Mouse (Mus musculus): ENCODE measurements at regions not wholly inside any gene's neighbourhood (a gene's known extent, or its start where the extent isn't known, plus 50 kb on each side); places are given as distances from the start of the nearest gene placed in this dataset.

GRCm38 (mm10) chr4:131400756-131401155, 437.3 kb downstream of the Ptpru start:
- no peak for ATAC-seq (replicated peaks; ENCODE audit: insufficient number of reproducible peaks, insufficient read depth, low FRiP score, low read depth)
- 18% methylated on average over 11 of the region's 11 CpGs for WGBS
- Histone ChIP-seq H3K27me3 (0 out of 2 replicates have a peak, but pooled peaks cover 2% of the 10 kb centered on the region), H3K4me3 (no peak overlapping the region), H3K4me2 (no peak overlapping the region), H3K4me1 (replicated peaks) (no peaks in the 10 kb centered on the region), H3K9ac (no peak overlapping the region), H3K27ac (no peak overlapping the region), H3K36me3 (no peaks in the 10 kb centered on the region), H3K9me3 (replicated peaks) (no peaks in the 10 kb centered on the region)

GRCm38 (mm10) chr4:131401255-131401654, 436.8 kb downstream of the Ptpru start:
- 0 out of 2 replicates have a peak, but pooled peaks cover 2% of the 10 kb centered on the region for H3K27me3 ChIP-seq
- no peaks in the 10 kb centered on the region for H3K36me3 ChIP-seq
- H3K9ac ChIP-seq, result no peak overlapping the region
- H3K4me2 ChIP-seq, result no peak overlapping the region
- no peak overlapping the region for H3K4me3 ChIP-seq
- no peaks in the 10 kb centered on the region for H3K9me3 ChIP-seq (replicated peaks)
- WGBS, result 79% methylated on average over 6 of the region's 6 CpGs
- no peak overlapping the region for H3K27ac ChIP-seq
- ATAC-seq (replicated peaks; ENCODE audit: insufficient number of reproducible peaks, insufficient read depth, low FRiP score, low read depth), result no peak
- no peaks in the 10 kb centered on the region for H3K4me1 ChIP-seq (replicated peaks)

GRCm38 (mm10) chr4:131405376-131406017, 432.6 kb downstream of the Ptpru start:
- H3K27me3 ChIP-seq, result 0 out of 2 replicates have a peak, but pooled peaks cover 8% of the 10 kb centered on the region
- ATAC-seq (replicated peaks; ENCODE audit: insufficient number of reproducible peaks, insufficient read depth, low FRiP score, low read depth), result no peak
- WGBS, result 65% methylated on average over 12 of the region's 12 CpGs
- H3K36me3 ChIP-seq, result no peaks in the 10 kb centered on the region
- H3K4me2 ChIP-seq, result no peak overlapping the region
- H3K27ac ChIP-seq, result no peak overlapping the region
- no peak overlapping the region for H3K4me3 ChIP-seq
- H3K4me1 ChIP-seq (replicated peaks), result no peaks in the 10 kb centered on the region; the same call in 1 of the 2 replicates
- no peak overlapping the region for H3K9ac ChIP-seq
- no peaks in the 10 kb centered on the region for H3K9me3 ChIP-seq (replicated peaks)

- H3K36me3 ChIP-seq, result no peaks in the 10 kb centered on the region
- H3K27ac ChIP-seq, result no peak overlapping the region
- H3K9me3 ChIP-seq (replicated peaks), result no peaks in the 10 kb centered on the region
- no peak overlapping the region for H3K4me2 ChIP-seq
- no peak overlapping the region for H3K9ac ChIP-seq
- H3K4me3 ChIP-seq, result no peak overlapping the region
- ATAC-seq (replicated peaks; ENCODE audit: insufficient number of reproducible peaks, insufficient read depth, low FRiP score, low read depth), result no peak
- 39% methylated on average over 3 of the region's 3 CpGs for WGBS
- no peaks in the 10 kb centered on the region; the same call in 1 of the 2 replicates for H3K4me1 ChIP-seq (replicated peaks)
- H3K27me3 ChIP-seq, result peaks cover 22% of the 10 kb centered on the region
Observed at GRCm38 (mm10) chr4:131407464-131407863, 430.6 kb downstream of the Ptpru start.

GRCm38 (mm10) chr4:131408644-131409043, 429.4 kb downstream of the Ptpru start:
- H3K4me3 ChIP-seq, result no peak overlapping the region
- H3K9ac ChIP-seq, result no peak overlapping the region
- H3K36me3 ChIP-seq, result no peaks in the 10 kb centered on the region
- H3K4me1 ChIP-seq (replicated peaks), result no peaks in the 10 kb centered on the region; the same call in 1 of the 2 replicates
- ATAC-seq (replicated peaks; ENCODE audit: insufficient number of reproducible peaks, insufficient read depth, low FRiP score, low read depth), result no peak
- no peak overlapping the region for H3K27ac ChIP-seq
- H3K9me3 ChIP-seq (replicated peaks), result no peaks in the 10 kb centered on the region
- no peak overlapping the region for H3K4me2 ChIP-seq
- peaks cover 22% of the 10 kb centered on the region for H3K27me3 ChIP-seq
- WGBS, result 82% methylated on average over 1 of the region's 1 CpGs

- Histone ChIP-seq H3K9me3 (replicated peaks) (no peaks in the 10 kb centered on the region), H3K9ac (no peak overlapping the region), H3K4me1 (replicated peaks) (no peaks in the 10 kb centered on the region; the same call in 1 of the 2 replicates), H3K36me3 (no peaks in the 10 kb centered on the region), H3K4me3 (no peak overlapping the region), H3K27me3 (peaks cover 22% of the 10 kb centered on the region), H3K27ac (no peak overlapping the region), H3K4me2 (no peak overlapping the region)
- no peak for ATAC-seq (replicated peaks; ENCODE audit: insufficient number of reproducible peaks, insufficient read depth, low FRiP score, low read depth)
- WGBS, result 27% methylated on average over 3 of the region's 3 CpGs
Observed at GRCm38 (mm10) chr4:131409805-131410204, 428.3 kb downstream of the Ptpru start.

- ATAC-seq (replicated peaks; ENCODE audit: insufficient number of reproducible peaks, insufficient read depth, low FRiP score, low read depth), result no peak
- no peak overlapping the region for H3K4me2 ChIP-seq
- no peaks in the 10 kb centered on the region for H3K9me3 ChIP-seq (replicated peaks)
- no peak overlapping the region for H3K27ac ChIP-seq
- H3K4me1 ChIP-seq (replicated peaks), result no peaks in the 10 kb centered on the region; the same call in 1 of the 2 replicates
- H3K4me3 ChIP-seq, result no peak overlapping the region
- peaks cover 22% of the 10 kb centered on the region for H3K27me3 ChIP-seq
- WGBS, result 70% methylated on average over 4 of the region's 4 CpGs
- H3K36me3 ChIP-seq, result no peaks in the 10 kb centered on the region
- no peak overlapping the region for H3K9ac ChIP-seq
Observed at GRCm38 (mm10) chr4:131411936-131412335, 426.2 kb downstream of the Ptpru start.

- WGBS, result 79% methylated on average over 6 of the region's 6 CpGs
- Histone ChIP-seq H3K4me1 (replicated peaks) (no peaks in the 10 kb centered on the region), H3K4me3 (no peak overlapping the region), H3K27ac (no peak overlapping the region), H3K36me3 (no peaks in the 10 kb centered on the region), H3K9me3 (replicated peaks) (no peaks in the 10 kb centered on the region), H3K9ac (no peak overlapping the region), H3K27me3 (peaks cover 23% of the 10 kb centered on the region), H3K4me2 (no peak overlapping the region)
- no peak for ATAC-seq (replicated peaks; ENCODE audit: insufficient number of reproducible peaks, insufficient read depth, low FRiP score, low read depth)
Observed at GRCm38 (mm10) chr4:131413380-131413779, 424.7 kb downstream of the Ptpru start.

- H3K4me2 ChIP-seq, result no peak overlapping the region
- 71% methylated on average over 5 of the region's 5 CpGs for WGBS
Observed at GRCm38 (mm10) chr4:131415453-131415852, 422.6 kb downstream of the Ptpru start.

GRCm38 (mm10) chr4:131416209-131416608, 421.9 kb downstream of the Ptpru start:
- H3K9ac ChIP-seq, result no peak overlapping the region
- 48% methylated on average over 3 of the region's 3 CpGs for WGBS

More at GRCm38 (mm10) chr4:131415453-131415852, 422.6 kb downstream of the Ptpru start:
- Histone ChIP-seq H3K27ac (no peak overlapping the region), H3K36me3 (no peaks in the 10 kb centered on the region), H3K27me3 (peaks cover 20% of the 10 kb centered on the region), H3K9ac (no peak overlapping the region), H3K4me3 (no peak overlapping the region), H3K9me3 (replicated peaks) (no peaks in the 10 kb centered on the region), H3K4me1 (replicated peaks) (no peaks in the 10 kb centered on the region)
- no peak for ATAC-seq (replicated peaks; ENCODE audit: insufficient number of reproducible peaks, insufficient read depth, low FRiP score, low read depth)

GRCm38 (mm10) chr4:131417159-131417748, 420.8 kb downstream of the Ptpru start:
- WGBS, result 68% methylated on average over 14 of the region's 14 CpGs
- Histone ChIP-seq H3K27ac (no peak overlapping the region), H3K27me3 (peaks cover 5% of the 10 kb centered on the region; the same call in 1 of the 2 replicates), H3K36me3 (no peaks in the 10 kb centered on the region), H3K4me3 (no peak overlapping the region), H3K4me2 (no peak overlapping the region), H3K9ac (no peak overlapping the region), H3K4me1 (replicated peaks) (no peaks in the 10 kb centered on the region), H3K9me3 (replicated peaks) (no peaks in the 10 kb centered on the region)
- ATAC-seq (replicated peaks; ENCODE audit: insufficient number of reproducible peaks, insufficient read depth, low FRiP score, low read depth), result no peak

More at GRCm38 (mm10) chr4:131416209-131416608, 421.9 kb downstream of the Ptpru start:
- Histone ChIP-seq H3K9me3 (replicated peaks) (no peaks in the 10 kb centered on the region), H3K4me3 (no peak overlapping the region), H3K27me3 (peaks cover 14% of the 10 kb centered on the region), H3K36me3 (no peaks in the 10 kb centered on the region), H3K27ac (no peak overlapping the region), H3K4me2 (no peak overlapping the region), H3K4me1 (replicated peaks) (no peaks in the 10 kb centered on the region)
- ATAC-seq (replicated peaks; ENCODE audit: insufficient number of reproducible peaks, insufficient read depth, low FRiP score, low read depth), result no peak

- WGBS, result 61% methylated on average over 11 of the region's 11 CpGs
- H3K36me3 ChIP-seq, result no peaks in the 10 kb centered on the region
Observed at GRCm38 (mm10) chr4:131425311-131425710, 412.8 kb downstream of the Ptpru start.

More at GRCm38 (mm10) chr4:131425311-131425710, 412.8 kb downstream of the Ptpru start:
- ATAC-seq (replicated peaks; ENCODE audit: insufficient number of reproducible peaks, insufficient read depth, low FRiP score, low read depth), result no peak
- Histone ChIP-seq H3K9me3 (replicated peaks) (no peaks in the 10 kb centered on the region), H3K4me2 (no peak overlapping the region), H3K27me3 (no peaks in the 10 kb centered on the region), H3K27ac (no peak overlapping the region), H3K4me3 (no peak overlapping the region), H3K9ac (no peak overlapping the region), H3K4me1 (replicated peaks) (no peaks in the 10 kb centered on the region)

All from heart, embryonic 15.5 days (tissue).